Mouse (Mus musculus): Measurements from ENCODE around the gene Dis3l2. TPM values are rescaled to one million over a fixed set of nuclear protein-coding genes. Genes with fewer than 3 reads are reported as not detected.

Gene Dis3l2
- total RNA-seq, 1 experiment: 9.6 TPM

DNA sequence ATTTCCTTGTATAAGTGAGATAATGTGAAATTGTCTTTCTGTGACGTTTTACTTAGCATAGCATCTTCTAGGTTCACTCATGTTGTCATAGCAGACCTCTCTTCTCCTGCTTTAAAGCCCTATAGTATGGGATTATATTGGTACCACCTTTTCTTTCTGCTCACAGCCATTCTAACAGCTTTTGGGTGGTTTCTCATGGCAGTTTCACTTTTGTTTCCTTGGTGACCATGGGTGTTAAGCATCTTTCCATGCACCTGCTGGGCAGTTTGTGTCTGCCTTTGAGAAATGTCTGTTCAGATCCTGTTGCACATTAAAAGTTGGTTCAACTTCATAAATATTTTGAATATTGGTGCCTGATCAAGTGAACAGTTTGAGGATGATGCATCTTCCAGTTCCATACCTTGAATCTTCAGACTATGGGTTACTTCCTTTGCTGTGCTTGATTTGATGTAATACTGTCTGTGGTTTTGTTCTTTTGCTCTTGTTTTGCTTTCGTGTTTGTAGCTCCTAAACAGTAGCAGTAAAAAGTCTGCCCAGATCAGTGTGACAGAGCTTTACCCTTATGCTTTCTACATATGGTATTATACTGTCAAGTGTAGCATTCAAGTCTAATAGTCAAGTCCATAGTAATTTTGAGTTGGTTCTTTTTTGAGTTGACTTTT, 29.7 kb downstream of the Dis3l2 start:
- in situ Hi-C loops (cut with MboI; ENCODE audit: low sequenced_read_pairs in 2 of 2, unreplicated experiment in 2 of 2): no loop called here

DNA sequence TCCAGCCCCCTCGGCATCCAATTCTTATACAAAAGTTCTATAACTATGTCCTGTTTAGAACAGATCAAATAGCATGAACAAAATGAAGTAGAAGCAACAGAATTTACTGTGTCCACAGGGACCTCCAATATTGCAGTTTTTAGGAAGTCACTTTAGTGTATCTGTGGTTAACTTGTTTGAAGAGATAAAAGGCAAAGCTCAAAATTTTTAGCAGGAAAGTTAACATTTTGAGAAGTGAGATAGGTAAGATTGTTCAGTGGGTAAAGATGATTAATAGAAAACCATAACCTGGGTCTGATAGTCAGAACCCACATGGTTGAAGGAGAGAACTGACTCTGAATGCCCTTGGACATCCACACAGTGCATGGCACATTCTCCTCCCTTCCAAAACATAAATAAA, 32.8 kb downstream of the Dis3l2 start:
- TF ChIP-seq ZC3H11A (IDR thresholded peaks at IDR 0.05; ENCODE audit: borderline replicate concordance, low read depth, low read length) (no peak), MAFK (IDR thresholded peaks at IDR 0.05; ENCODE audit: insufficient read depth, low read depth, low read length) (no peak), HCFC1 (IDR thresholded peaks at IDR 0.05; ENCODE audit: borderline replicate concordance, insufficient read depth, low read length) (no peak), CHD2 (IDR thresholded peaks at IDR 0.05; ENCODE audit: low read depth, low read length) (no peak), ZNF384 (IDR thresholded peaks at IDR 0.05; ENCODE audit: low read depth, low read length) (no peak)
- Histone ChIP-seq H3K4me3 (ENCODE audit: insufficient read depth in 1 of 2, low read depth in 1 of 2, low read length in 2 of 2, poor library complexity in 1 of 2, severe bottlenecking in 1 of 2) (no peak overlapping the region), H3K27ac (ENCODE audit: insufficient read depth, low read depth, low read length, poor library complexity, severe bottlenecking) (no peak overlapping the region), H3K4me1 (ENCODE audit: control insufficient read depth in 2 of 2, insufficient read depth in 2 of 2, low read length in 2 of 2, poor library complexity in 1 of 2) (no peaks in the 10 kb centered on the region), H3K9me3 (ENCODE audit: control insufficient read depth, insufficient read depth, low read depth, low read length) (no peaks in the 10 kb centered on the region), H3K36me3 (ENCODE audit: control insufficient read depth, insufficient read depth, low read length, poor library complexity, severe bottlenecking) (no peaks in the 10 kb centered on the region), H3K9ac (ENCODE audit: insufficient read depth, low read depth, low read length, poor library complexity, severe bottlenecking) (no peak overlapping the region)
- in situ Hi-C loops (cut with MboI; ENCODE audit: low sequenced_read_pairs in 2 of 2, unreplicated experiment in 2 of 2): no loop called here
- DNase-seq (ENCODE audit: low read depth, low spot score): no peak

More for the DNA sequence above, 29.7 kb downstream of the Dis3l2 start:
- no peaks in the 10 kb centered on the region; a peak in 1 of 4 replicates for H3K4me1 ChIP-seq (ENCODE audit: control insufficient read depth in 2 of 2, insufficient read depth in 2 of 2, low read length in 2 of 2, poor library complexity in 1 of 2)
- no peak for DNase-seq (ENCODE audit: low read depth, low spot score)
- no peaks in the 10 kb centered on the region for H3K9me3 ChIP-seq (ENCODE audit: control insufficient read depth, insufficient read depth, low read depth, low read length)
- H3K4me3 ChIP-seq (ENCODE audit: insufficient read depth in 1 of 2, low read depth in 1 of 2, low read length in 2 of 2, poor library complexity in 1 of 2, severe bottlenecking in 1 of 2): no peak overlapping the region
- H3K27ac ChIP-seq (ENCODE audit: insufficient read depth, low read depth, low read length, poor library complexity, severe bottlenecking): no peak overlapping the region
- H3K9ac ChIP-seq (ENCODE audit: insufficient read depth, low read depth, low read length, poor library complexity, severe bottlenecking): no peak overlapping the region
- no peaks in the 10 kb centered on the region for H3K36me3 ChIP-seq (ENCODE audit: control insufficient read depth, insufficient read depth, low read length, poor library complexity, severe bottlenecking)
- TF ChIP-seq CHD2 (IDR thresholded peaks at IDR 0.05; ENCODE audit: low read depth, low read length): no peak
- TF ChIP-seq MAFK (IDR thresholded peaks at IDR 0.05; ENCODE audit: insufficient read depth, low read depth, low read length): no peak
- no peak for TF ChIP-seq HCFC1 (IDR thresholded peaks at IDR 0.05; ENCODE audit: borderline replicate concordance, insufficient read depth, low read length)
- TF ChIP-seq ZNF384 (IDR thresholded peaks at IDR 0.05; ENCODE audit: low read depth, low read length): no peak
- TF ChIP-seq ZC3H11A (IDR thresholded peaks at IDR 0.05; ENCODE audit: borderline replicate concordance, low read depth, low read length): no peak

DNA sequence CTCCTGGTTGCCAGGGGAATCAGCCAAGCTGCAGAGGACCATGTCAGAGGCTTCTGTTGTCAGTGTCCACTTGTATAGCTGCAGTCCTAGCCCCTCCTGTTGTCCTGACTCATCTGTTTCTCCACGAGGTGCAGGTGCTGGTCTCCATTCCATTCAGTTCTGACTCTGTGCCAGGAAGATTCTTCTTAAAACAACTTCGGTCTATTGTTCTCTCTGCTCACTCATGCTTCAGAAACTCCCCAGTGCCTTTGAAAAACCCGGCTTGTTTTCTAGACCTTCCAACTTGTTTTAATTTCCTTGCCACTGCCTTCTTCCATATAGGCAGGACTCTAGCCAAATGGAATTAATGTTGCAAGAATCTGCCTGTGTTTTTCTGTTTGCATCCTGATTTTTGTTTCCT, 39.3 kb downstream of the Dis3l2 start:
- no peak overlapping the region for H3K27ac ChIP-seq (ENCODE audit: insufficient read depth, low read depth, low read length, poor library complexity, severe bottlenecking)
- no peak overlapping the region for H3K4me3 ChIP-seq (ENCODE audit: insufficient read depth in 1 of 2, low read depth in 1 of 2, low read length in 2 of 2, poor library complexity in 1 of 2, severe bottlenecking in 1 of 2)
- TF ChIP-seq ZC3H11A (IDR thresholded peaks at IDR 0.05; ENCODE audit: borderline replicate concordance, low read depth, low read length): no peak
- no peak for TF ChIP-seq CHD2 (IDR thresholded peaks at IDR 0.05; ENCODE audit: low read depth, low read length)
- TF ChIP-seq MAFK (IDR thresholded peaks at IDR 0.05; ENCODE audit: insufficient read depth, low read depth, low read length): no peak
- TF ChIP-seq HCFC1 (IDR thresholded peaks at IDR 0.05; ENCODE audit: borderline replicate concordance, insufficient read depth, low read length): no peak
- no peak for TF ChIP-seq ZNF384 (IDR thresholded peaks at IDR 0.05; ENCODE audit: low read depth, low read length)
- in situ Hi-C loops (cut with MboI; ENCODE audit: low sequenced_read_pairs in 2 of 2, unreplicated experiment in 2 of 2): no loop called here
- no peak overlapping the region for H3K9ac ChIP-seq (ENCODE audit: insufficient read depth, low read depth, low read length, poor library complexity, severe bottlenecking)
- no peaks in the 10 kb centered on the region for H3K36me3 ChIP-seq (ENCODE audit: control insufficient read depth, insufficient read depth, low read length, poor library complexity, severe bottlenecking)
- no peak for DNase-seq (ENCODE audit: low read depth, low spot score)
- no peaks in the 10 kb centered on the region for H3K4me1 ChIP-seq (ENCODE audit: control insufficient read depth in 2 of 2, insufficient read depth in 2 of 2, low read length in 2 of 2, poor library complexity in 1 of 2)
- no peaks in the 10 kb centered on the region for H3K9me3 ChIP-seq (ENCODE audit: control insufficient read depth, insufficient read depth, low read depth, low read length)

DNA sequence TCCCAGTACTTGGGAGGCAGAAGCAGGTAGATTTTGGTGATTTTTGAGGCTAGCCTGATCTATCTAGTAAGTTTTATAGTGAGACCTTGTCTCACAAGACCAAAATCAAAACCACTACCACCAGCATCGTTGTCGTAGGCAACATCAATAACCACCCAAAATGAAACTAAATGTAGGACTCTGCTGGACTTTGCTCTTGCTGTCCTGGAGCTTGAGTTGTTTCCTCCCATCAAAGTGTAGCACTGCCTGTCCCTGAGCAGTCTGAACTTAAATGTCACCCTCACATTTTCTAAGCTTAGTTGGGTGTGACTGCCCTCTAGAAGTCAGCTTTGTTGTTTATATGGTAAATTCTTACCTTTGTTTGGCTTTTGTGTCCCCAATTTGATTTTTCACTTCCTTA, 43.4 kb downstream of the Dis3l2 start:
- TF ChIP-seq ZC3H11A (IDR thresholded peaks at IDR 0.05; ENCODE audit: borderline replicate concordance, low read depth, low read length): no peak
- TF ChIP-seq HCFC1 (IDR thresholded peaks at IDR 0.05; ENCODE audit: borderline replicate concordance, insufficient read depth, low read length): no peak
- TF ChIP-seq MAFK (IDR thresholded peaks at IDR 0.05; ENCODE audit: insufficient read depth, low read depth, low read length): no peak
- TF ChIP-seq ZNF384 (IDR thresholded peaks at IDR 0.05; ENCODE audit: low read depth, low read length): no peak
- no peak for TF ChIP-seq CHD2 (IDR thresholded peaks at IDR 0.05; ENCODE audit: low read depth, low read length)
- no peaks in the 10 kb centered on the region; a peak in 1 of 4 replicates for H3K4me1 ChIP-seq (ENCODE audit: control insufficient read depth in 2 of 2, insufficient read depth in 2 of 2, low read length in 2 of 2, poor library complexity in 1 of 2)
- H3K9ac ChIP-seq (ENCODE audit: insufficient read depth, low read depth, low read length, poor library complexity, severe bottlenecking): no peak overlapping the region
- no peak overlapping the region for H3K4me3 ChIP-seq (ENCODE audit: insufficient read depth in 1 of 2, low read depth in 1 of 2, low read length in 2 of 2, poor library complexity in 1 of 2, severe bottlenecking in 1 of 2)
- H3K27ac ChIP-seq (ENCODE audit: insufficient read depth, low read depth, low read length, poor library complexity, severe bottlenecking): no peak overlapping the region
- no peaks in the 10 kb centered on the region for H3K9me3 ChIP-seq (ENCODE audit: control insufficient read depth, insufficient read depth, low read depth, low read length)
- no peak for DNase-seq (ENCODE audit: low read depth, low spot score)
- H3K36me3 ChIP-seq (ENCODE audit: control insufficient read depth, insufficient read depth, low read length, poor library complexity, severe bottlenecking): no peaks in the 10 kb centered on the region
- in situ Hi-C loops (cut with MboI; ENCODE audit: low sequenced_read_pairs in 2 of 2, unreplicated experiment in 2 of 2): no loop called here

Data from ES-E14 (cell line).